Mouse (Mus musculus): ENCODE measurements at regions not wholly inside any gene's neighbourhood (a gene's known extent, or its start where the extent isn't known, plus 50 kb on each side); places are given as distances from the start of the nearest gene placed in this dataset.

GRCm38 (mm10) chr7:84800966-84801365 is 52.4 kb upstream of the Olfr291 start:
- no peak for ATAC-seq

- ATAC-seq, result no peak
Measured at GRCm38 (mm10) chr7:84794655-84795054, 58.7 kb upstream of the Olfr291 start.

- peak; percentile 95 for ATAC-seq
Measured at GRCm38 (mm10) chr7:84779276-84779825, 74.0 kb upstream of the Olfr291 start.

- no peak for ATAC-seq
Measured at GRCm38 (mm10) chr7:84777696-84778095, 75.7 kb upstream of the Olfr291 start.

- no peak for ATAC-seq
Measured at GRCm38 (mm10) chr7:84756261-84756660, 66.5 kb upstream of the Zfand6 start.

GRCm38 (mm10) chr7:84753361-84753760 is 63.6 kb upstream of the Zfand6 start:
- no peak for ATAC-seq

- ATAC-seq, result peak; percentile 76
Measured at GRCm38 (mm10) chr7:84749434-84750301, 59.9 kb upstream of the Zfand6 start.

GRCm38 (mm10) chr7:84747847-84748246 is 58.1 kb upstream of the Zfand6 start:
- no peak for ATAC-seq

- no peak for ATAC-seq
Measured at GRCm38 (mm10) chr7:84744321-84745070, 54.7 kb upstream of the Zfand6 start.

- ATAC-seq, result peak; percentile 58
Measured at GRCm38 (mm10) chr7:84739965-84740390, 50.2 kb upstream of the Zfand6 start.

Measured in activated CD4-positive, CD25-positive, alpha-beta regulatory T cell, adult 4 months (primary cell).